Mouse (Mus musculus) liver, embryonic 16.5 days (tissue): ENCODE measurements around the gene Sln. TPM values are rescaled to one million over a fixed set of nuclear protein-coding genes. Genes with fewer than 3 reads are reported as not detected.

Source experiments
- ATAC-seq: fragments of 200-750 bp; cut with Nextera tagmentation; 2 replicates; pipeline ENCODE4 v1.8.0; 2017; ENCODE audit warnings: low read depth, mild to moderate bottlenecking, moderate number of reproducible peaks, moderate library complexity
- H3K27ac ChIP-seq: fragments of 300-500 bp; sonication (generic); 2 replicates; pipeline ENCODE4 v1.5.1; 2014; ENCODE audit warnings: mild to moderate bottlenecking, low read length
- H3K27me3 ChIP-seq: fragments of 300-500 bp; sonication (generic); 2 replicates; pipeline ENCODE4 v1.6.1; 2014; ENCODE audit warnings: low read depth, low read length, mixed read lengths; ENCODE audit not compliant: control insufficient read depth, insufficient read depth
- H3K36me3 ChIP-seq: fragments of 300-500 bp; sonication (generic); 2 replicates; pipeline ENCODE4 v1.6.1; 2014; ENCODE audit warnings: mild to moderate bottlenecking; ENCODE audit not compliant: control insufficient read depth, insufficient read depth
- H3K4me1 ChIP-seq: fragments of 300-500 bp; sonication (generic); 2 replicates; pipeline ENCODE4 v1.6.1; 2014; ENCODE audit warnings: low read depth, low read length, mixed read lengths; ENCODE audit not compliant: control insufficient read depth
- H3K4me2 ChIP-seq: fragments of 300-500 bp; sonication (generic); 2 replicates; pipeline ENCODE4 v1.6.1; 2014; ENCODE audit warnings: low read depth, low read length, mixed read lengths
- H3K4me3 ChIP-seq: fragments of 300-500 bp; sonication (generic); 2 replicates; pipeline ENCODE4 v1.5.1; 2014; ENCODE audit warnings: low read depth, mild to moderate bottlenecking, low read length
- H3K9ac ChIP-seq: fragments of 300-500 bp; sonication (generic); 2 replicates; pipeline ENCODE4 v1.6.1; 2014; ENCODE audit warnings: low read depth, low read length
- H3K9me3 ChIP-seq: fragments of 300-500 bp; sonication (generic); replicated peaks from 2 replicates; pipeline ENCODE4 v1.6.1; 2016; ENCODE audit warnings: low read length; ENCODE audit not compliant: control insufficient read depth
- WGBS: fragments of 180-500 bp; shearing (Covaris S2); extraction: QIAGEN DNeasy Blood & Tissue Kit; methylation state at CpG from one replicate; pipeline ENCODE4 v1.1.7; 2014; ENCODE audit not compliant: insufficient replicate concordance; 5-methylcytosine and 5-hydroxymethylcytosine counted together
- polyA plus RNA-seq: library from polyadenylated mRNA; unstranded; fragments of >200 nt; fragmentation: Nextera tagmentation; extraction: Ambion mirVana; gene quantifications from 2 replicates; pipeline ENCODE4 v1.2.1, GENCODE M21; 2015

The Sln gene
- polyA plus RNA-seq, 1 experiment from 2014 or later, result 16.0 TPM

- no peak for ATAC-seq
- Histone ChIP-seq H3K4me2 (no peak overlapping the region), H3K9me3 (no peaks in the 10 kb centered on the region), H3K4me1 (no peaks in the 10 kb centered on the region), H3K27me3 (no peaks in the 10 kb centered on the region), H3K4me3 (no peak overlapping the region), H3K9ac (no peak overlapping the region), H3K36me3 (no peaks in the 10 kb centered on the region), H3K27ac (no peak overlapping the region)
- 54% methylated on average over 4 of the region's 4 CpGs for WGBS
These were observed 14.0 kb upstream of the Sln start for GRCm38 (mm10) chr9:53835976-53836375.

- Histone ChIP-seq H3K4me1 (no peaks in the 10 kb centered on the region), H3K27me3 (no peaks in the 10 kb centered on the region), H3K4me2 (no peak overlapping the region), H3K36me3 (no peaks in the 10 kb centered on the region), H3K9me3 (no peaks in the 10 kb centered on the region), H3K27ac (no peak overlapping the region), H3K4me3 (no peak overlapping the region), H3K9ac (no peak overlapping the region)
- no peak for ATAC-seq
- WGBS, result 61% methylated on average over 8 of the region's 8 CpGs
These were observed 11.1 kb upstream of the Sln start for GRCm38 (mm10) chr9:53838816-53839215.

GRCm38 (mm10) chr9:53848548-53848947 lies 1.4 kb upstream of the Sln start:
- Histone ChIP-seq H3K4me2 (no peak overlapping the region), H3K4me1 (no peaks in the 10 kb centered on the region), H3K9me3 (no peaks in the 10 kb centered on the region), H3K36me3 (no peaks in the 10 kb centered on the region), H3K4me3 (no peak overlapping the region), H3K27me3 (no peaks in the 10 kb centered on the region), H3K9ac (no peak overlapping the region), H3K27ac (no peak overlapping the region)
- no peak for ATAC-seq
- 62% methylated on average over 8 of the region's 8 CpGs for WGBS

- WGBS, result 51% methylated on average over 4 of the region's 4 CpGs
- no peak for ATAC-seq
- H3K4me1 ChIP-seq, result no peaks in the 10 kb centered on the region
- H3K9ac ChIP-seq, result no peak overlapping the region
- H3K27me3 ChIP-seq, result no peaks in the 10 kb centered on the region
- H3K36me3 ChIP-seq, result no peaks in the 10 kb centered on the region
- H3K4me2 ChIP-seq, result no peak overlapping the region
- no peaks in the 10 kb centered on the region for H3K9me3 ChIP-seq
- H3K27ac ChIP-seq, result no peak overlapping the region
- no peak overlapping the region for H3K4me3 ChIP-seq
These were observed 2.2 kb downstream of the Sln start for GRCm38 (mm10) chr9:53852158-53852557.

GRCm38 (mm10) chr9:53853672-53854071 lies 3.7 kb downstream of the Sln start:
- WGBS, result 52% methylated on average over 1 of the region's 1 CpGs
- no peak overlapping the region for H3K4me2 ChIP-seq
- H3K4me3 ChIP-seq, result no peak overlapping the region
- no peaks in the 10 kb centered on the region for H3K4me1 ChIP-seq
- H3K36me3 ChIP-seq, result no peaks in the 10 kb centered on the region
- no peaks in the 10 kb centered on the region for H3K9me3 ChIP-seq
- no peak overlapping the region for H3K27ac ChIP-seq
- no peak for ATAC-seq
- H3K27me3 ChIP-seq, result no peaks in the 10 kb centered on the region
- no peak overlapping the region for H3K9ac ChIP-seq

GRCm38 (mm10) chr9:53854525-53854924 lies 4.6 kb downstream of the Sln start:
- Histone ChIP-seq H3K36me3 (no peaks in the 10 kb centered on the region), H3K27me3 (no peaks in the 10 kb centered on the region)
- 67% methylated on average over 1 of the region's 1 CpGs for WGBS

GRCm38 (mm10) chr9:53857864-53858263 lies 7.9 kb downstream of the Sln start:
- Histone ChIP-seq H3K27ac (no peak overlapping the region), H3K9ac (no peak overlapping the region), H3K4me2 (no peak overlapping the region), H3K9me3 (no peaks in the 10 kb centered on the region), H3K27me3 (no peaks in the 10 kb centered on the region), H3K36me3 (no peaks in the 10 kb centered on the region), H3K4me1 (no peaks in the 10 kb centered on the region), H3K4me3 (no peak overlapping the region)
- ATAC-seq, result no peak
- 51% methylated on average over 5 of the region's 5 CpGs for WGBS

More at GRCm38 (mm10) chr9:53854525-53854924, 4.6 kb downstream of the Sln start:
- Histone ChIP-seq H3K4me2 (no peak overlapping the region), H3K4me3 (no peak overlapping the region), H3K27ac (no peak overlapping the region), H3K4me1 (no peaks in the 10 kb centered on the region), H3K9ac (no peak overlapping the region), H3K9me3 (no peaks in the 10 kb centered on the region)
- ATAC-seq, result no peak

- Histone ChIP-seq H3K4me2 (no peak overlapping the region), H3K9me3 (no peaks in the 10 kb centered on the region), H3K4me1 (no peaks in the 10 kb centered on the region), H3K27me3 (no peaks in the 10 kb centered on the region), H3K27ac (no peak overlapping the region), H3K4me3 (no peak overlapping the region), H3K36me3 (no peaks in the 10 kb centered on the region), H3K9ac (no peak overlapping the region)
- WGBS, result 71% methylated on average over 8 of the region's 8 CpGs
- no peak for ATAC-seq
These were observed 23.3 kb downstream of the Sln start for GRCm38 (mm10) chr9:53873239-53873638.

- Histone ChIP-seq H3K27ac (no peak overlapping the region), H3K4me2 (no peak overlapping the region)
These were observed 27.5 kb downstream of the Sln start for GRCm38 (mm10) chr9:53877423-53877822.

More at GRCm38 (mm10) chr9:53877423-53877822, 27.5 kb downstream of the Sln start:
- Histone ChIP-seq H3K9ac (no peak overlapping the region), H3K4me1 (no peaks in the 10 kb centered on the region), H3K9me3 (no peaks in the 10 kb centered on the region), H3K36me3 (no peaks in the 10 kb centered on the region), H3K27me3 (no peaks in the 10 kb centered on the region), H3K4me3 (no peak overlapping the region)
- ATAC-seq, result no peak
- 44% methylated on average over 2 of the region's 2 CpGs for WGBS
